Mouse (Mus musculus) cerebellum, adult 2 months (tissue): ENCODE results near the gene Oxsm.

Experiments
- CTCF ChIP-seq: fragments of 200-500 bp; IDR thresholded peaks from 2 replicates; pipeline ENCODE4 v1.5.1; 2011; ENCODE audit warnings: low read depth, mild to moderate bottlenecking, control low read depth, low read length, moderate library complexity, borderline replicate concordance; ENCODE audit not compliant: insufficient read depth
- POLR2A ChIP-seq: fragments of 200-500 bp; IDR thresholded peaks from 2 replicates; pipeline ENCODE4 v1.6.1; 2011; ENCODE audit warnings: low read length, control low read depth, borderline replicate concordance; ENCODE audit not compliant: insufficient read depth

DNA sequence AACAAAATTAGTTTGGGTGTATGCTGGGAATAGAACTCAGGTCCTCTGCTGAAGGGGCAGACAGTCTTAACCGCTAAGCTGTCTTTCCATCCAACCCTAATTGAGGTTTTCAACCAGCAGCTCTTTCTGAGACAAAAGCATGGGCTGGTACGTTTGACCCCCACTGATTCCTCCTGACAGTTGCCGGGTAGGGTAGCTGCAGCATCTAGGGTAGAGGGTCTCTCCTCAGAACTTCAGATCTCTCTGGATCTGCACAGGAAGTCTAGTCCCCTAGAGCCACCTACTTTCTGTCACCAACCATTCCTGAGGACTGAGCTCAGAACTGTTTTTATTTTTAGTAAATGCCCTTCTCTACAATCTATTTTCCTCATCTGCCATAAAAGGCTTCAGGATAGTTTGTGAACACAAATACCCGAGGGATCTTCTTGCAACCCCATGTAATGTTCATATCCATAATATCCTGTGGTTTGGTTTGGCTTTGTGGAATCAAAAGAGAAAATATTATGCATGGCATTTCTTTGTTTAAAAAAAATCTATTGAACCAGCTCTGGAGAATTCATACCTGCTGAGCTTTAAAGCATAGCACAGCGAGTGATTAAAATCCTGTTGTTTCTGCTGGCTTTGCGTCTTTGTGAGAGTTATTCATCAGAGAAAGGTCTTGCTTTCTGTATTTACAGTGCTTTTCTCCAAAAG lies 49.2 kb downstream of the Oxsm start:
- TF ChIP-seq CTCF = no peak
- no peak for TF ChIP-seq POLR2A
